Mouse (Mus musculus) MEL (cell line): ENCODE data around the gene Lpcat3.
A peak's percentile ranks its signal among the peaks of the same experiment; 100 is the strongest.

ENCODE experiments used
- CTCF ChIP-seq, 3 experiments: IDR thresholded peaks in 2 of 3; conservative IDR thresholded peaks in 1 of 3; 2 replicates each; pipeline ENCODE4 v1.5.1; 2011 to 2012; ENCODE audit warnings: low read length in 3 of 3, low read depth in 2 of 3, mild to moderate bottlenecking in 2 of 3, improper control_type of control experiment in 1 of 3, inconsistent platforms in 1 of 3, mixed read lengths in 1 of 3, moderate library complexity in 1 of 3; ENCODE audit not compliant: control insufficient read depth in 1 of 3, insufficient read depth in 1 of 3, poor library complexity in 1 of 3, severe bottlenecking in 1 of 3
- EP300 ChIP-seq, 2 experiments: IDR thresholded peaks; 2 replicates each; pipeline ENCODE4 v1.6.1; 2011; ENCODE audit warnings: improper control_type of control experiment in 2 of 2, low read length in 2 of 2, low read depth in 1 of 2, mild to moderate bottlenecking in 1 of 2
- KAT2A ChIP-seq: conservative IDR thresholded peaks from 2 replicates; pipeline ENCODE4 v1.6.1; 2012; ENCODE audit warnings: low read depth, low read length, improper control_type of control experiment, inconsistent platforms
- MAFK ChIP-seq: IDR thresholded peaks from 2 replicates; pipeline ENCODE4 v1.6.1; 2011; ENCODE audit warnings: low read depth, mild to moderate bottlenecking, low read length, improper control_type of control experiment, borderline replicate concordance
- MAX ChIP-seq: IDR thresholded peaks from 2 replicates; pipeline ENCODE4 v1.6.1; 2011; ENCODE audit warnings: low read length, improper control_type of control experiment
- MXI1 ChIP-seq: IDR thresholded peaks from 2 replicates; pipeline ENCODE4 v1.6.1; 2011; ENCODE audit warnings: mild to moderate bottlenecking, low read depth, low read length, improper control_type of control experiment
- MYC ChIP-seq: IDR thresholded peaks from 2 replicates; pipeline ENCODE4 v1.6.1; 2011; ENCODE audit warnings: low read depth, mild to moderate bottlenecking, low read length, improper control_type of control experiment, moderate library complexity
- POLR2A ChIP-seq, 2 experiments: IDR thresholded peaks; 2 replicates each; pipeline ENCODE4 v1.6.1; 2011 to 2012; ENCODE audit warnings: low read length in 2 of 2, mild to moderate bottlenecking in 2 of 2, control low read depth in 1 of 2, improper control_type of control experiment in 1 of 2, low read depth in 1 of 2, moderate library complexity in 1 of 2; ENCODE audit not compliant: control insufficient read depth in 1 of 2, insufficient read depth in 1 of 2, poor library complexity in 1 of 2
- POLR2AphosphoS2 ChIP-seq: IDR thresholded peaks from 2 replicates; pipeline ENCODE4 v1.6.1; 2011; ENCODE audit warnings: low read length, improper control_type of control experiment
- RAD21 ChIP-seq: IDR thresholded peaks from 2 replicates; pipeline ENCODE4 v1.6.1; 2011; ENCODE audit warnings: mild to moderate bottlenecking, low read depth, low read length, improper control_type of control experiment
- RCOR1 ChIP-seq: IDR thresholded peaks from 2 replicates; pipeline ENCODE4 v1.6.1; 2012; ENCODE audit warnings: low read depth, mild to moderate bottlenecking, inconsistent platforms, low read length, improper control_type of control experiment
- USF1 ChIP-seq: IDR thresholded peaks from 2 replicates; pipeline ENCODE4 v1.6.1; 2014; ENCODE audit warnings: low read depth, mild to moderate bottlenecking, inconsistent platforms, low read length, improper control_type of control experiment, moderate library complexity
- ZC3H11A ChIP-seq: IDR thresholded peaks from 2 replicates; pipeline ENCODE4 v1.6.1; 2012; ENCODE audit warnings: low read depth, mild to moderate bottlenecking, inconsistent platforms, low read length, improper control_type of control experiment
- ZMIZ1 ChIP-seq: IDR thresholded peaks from 2 replicates; pipeline ENCODE4 v1.6.1; 2012; ENCODE audit warnings: low read depth, mild to moderate bottlenecking, inconsistent platforms, low read length, improper control_type of control experiment, moderate library complexity

- TF ChIP-seq POLR2A (IDR thresholded peaks at IDR 0.05; ENCODE audit: control insufficient read depth in 1 of 2, insufficient read depth in 1 of 2, low read depth in 1 of 2, low read length in 2 of 2, poor library complexity in 1 of 2) (no peak), CTCF (IDR thresholded peaks at IDR 0.05 in 2 of 3, conservative IDR thresholded peaks at IDR 0.05 in 1 of 3; ENCODE audit: control insufficient read depth in 1 of 3, insufficient read depth in 1 of 3, low read depth in 2 of 3, low read length in 3 of 3, poor library complexity in 1 of 3, severe bottlenecking in 1 of 3) (peak; percentile 43 to 87 (median 70); a peak in 5 of 6 replicates), POLR2AphosphoS2 (no peak), ZC3H11A (peak; percentile 88), MAFK (no peak), EP300 (IDR thresholded peaks at IDR 0.05; ENCODE audit: low read depth in 1 of 2, low read length in 2 of 2) (no peak), MAX (peak; percentile 15; the same call in 1 of the 2 replicates), RAD21 (peak; percentile 87), MXI1 (peak; percentile 62; the same call in 1 of the 2 replicates), RCOR1 (no peak), USF1 (no peak), ZMIZ1 (no peak), MYC (0 out of 2 replicates have a peak, but pooled peaks have one; percentile 49), KAT2A (no peak)
Observed at GRCm38 (mm10) chr6:124740211-124740887, 77.5 kb downstream of the Lpcat3 start.
